Mouse (Mus musculus) midbrain, embryonic 14.5 days (tissue): Measurements from ENCODE around the gene Smad5. TPM values are rescaled to one million over a fixed set of nuclear protein-coding genes. Genes with fewer than 3 reads are reported as not detected.

Experiments
- ATAC-seq: fragments of 200-750 bp; cut with Nextera tagmentation; 2 replicates; pipeline ENCODE4 v1.8.0; 2017; ENCODE audit warnings: moderate number of reproducible peaks, moderate library complexity; ENCODE audit not compliant: low FRiP score, low TSS enrichment
- DNase-seq: peaks from one replicate; pipeline ENCODE4 v3.0.0-alpha.2; 2015
- H3K27ac ChIP-seq: fragments of 300-500 bp; sonication (generic); replicated peaks from 2 replicates; pipeline ENCODE4 v1.5.1; 2014; ENCODE audit warnings: mild to moderate bottlenecking, low read depth, low read length, moderate library complexity
- H3K27me3 ChIP-seq: fragments of 300-500 bp; sonication (generic); 2 replicates; pipeline ENCODE4 v1.6.1; 2014; ENCODE audit warnings: low read length, control low read depth, mixed read lengths; ENCODE audit not compliant: control insufficient read depth, insufficient read depth
- H3K36me3 ChIP-seq: fragments of 300-500 bp; sonication (generic); 2 replicates; pipeline ENCODE4 v1.6.1; 2014; ENCODE audit warnings: low read length, control low read depth; ENCODE audit not compliant: control insufficient read depth, insufficient read depth
- H3K4me1 ChIP-seq: fragments of 300-500 bp; sonication (generic); 2 replicates; pipeline ENCODE4 v1.6.1; 2014; ENCODE audit warnings: mild to moderate bottlenecking, antibody characterized with exemption, low read length, control low read depth; ENCODE audit not compliant: control insufficient read depth, insufficient read depth
- H3K4me2 ChIP-seq: fragments of 300-500 bp; sonication (generic); 2 replicates; pipeline ENCODE4 v1.6.1; 2014; ENCODE audit warnings: mild to moderate bottlenecking, low read length, moderate library complexity
- H3K4me3 ChIP-seq: fragments of 300-500 bp; sonication (generic); replicated peaks from 2 replicates; pipeline ENCODE4 v1.5.1; 2014; ENCODE audit warnings: low read depth, low read length
- H3K9ac ChIP-seq: fragments of 300-500 bp; sonication (generic); replicated peaks from 2 replicates; pipeline ENCODE4 v1.6.1; 2014; ENCODE audit warnings: mild to moderate bottlenecking, low read length, moderate library complexity
- H3K9me3 ChIP-seq: fragments of 300-500 bp; sonication (generic); 2 replicates; pipeline ENCODE4 v1.6.1; 2016; ENCODE audit warnings: low read length, control low read depth, mixed read lengths; ENCODE audit not compliant: control insufficient read depth
- WGBS: fragments of 180-500 bp; shearing (Covaris S2); extraction: QIAGEN DNeasy Blood & Tissue Kit; methylation state at CpG from one replicate; pipeline ENCODE4 v1.1.7; 2014; 5-methylcytosine and 5-hydroxymethylcytosine counted together
- polyA plus RNA-seq: library from polyadenylated mRNA; unstranded; fragments of >200 nt; fragmentation: Nextera tagmentation; extraction: Ambion mirVana; gene quantifications from 2 replicates; pipeline ENCODE4 v1.2.1, GENCODE M21; 2014

Gene Smad5
- polyA plus RNA-seq, 1 experiment from 2014 or later = 35.7 TPM

DNA sequence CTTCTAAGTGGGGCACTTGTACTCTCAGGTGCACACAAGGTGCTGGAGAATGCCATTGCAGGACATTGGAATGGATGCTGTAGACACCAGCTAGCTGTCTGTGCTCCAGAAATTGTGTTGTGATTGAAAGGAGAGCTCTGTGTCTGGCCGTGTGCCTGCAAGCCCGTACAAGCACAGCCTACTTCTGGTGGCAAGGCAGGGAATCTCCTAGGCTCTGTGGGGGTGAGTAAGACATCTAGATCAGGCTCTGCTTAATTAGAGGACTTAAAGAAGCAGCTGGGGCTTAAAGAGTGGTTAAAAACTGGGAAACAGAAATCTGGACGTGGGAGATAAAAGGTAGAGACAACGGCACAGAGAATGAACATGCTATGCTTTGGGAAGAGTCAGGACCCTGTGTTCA is 4.8 kb downstream of the Smad5 start:
- Histone ChIP-seq H3K27me3 (no peaks in the 10 kb centered on the region), H3K9ac (no peak overlapping the region), H3K36me3 (no peaks in the 10 kb centered on the region), H3K4me2 (no peak overlapping the region), H3K4me3 (no peak overlapping the region), H3K9me3 (no peaks in the 10 kb centered on the region), H3K27ac (no peak overlapping the region), H3K4me1 (peaks cover 41% of the 10 kb centered on the region)
- DNase-seq = no peak
- ATAC-seq = no peak
- 76% methylated on average over 4 of the region's 4 CpGs for WGBS

DNA sequence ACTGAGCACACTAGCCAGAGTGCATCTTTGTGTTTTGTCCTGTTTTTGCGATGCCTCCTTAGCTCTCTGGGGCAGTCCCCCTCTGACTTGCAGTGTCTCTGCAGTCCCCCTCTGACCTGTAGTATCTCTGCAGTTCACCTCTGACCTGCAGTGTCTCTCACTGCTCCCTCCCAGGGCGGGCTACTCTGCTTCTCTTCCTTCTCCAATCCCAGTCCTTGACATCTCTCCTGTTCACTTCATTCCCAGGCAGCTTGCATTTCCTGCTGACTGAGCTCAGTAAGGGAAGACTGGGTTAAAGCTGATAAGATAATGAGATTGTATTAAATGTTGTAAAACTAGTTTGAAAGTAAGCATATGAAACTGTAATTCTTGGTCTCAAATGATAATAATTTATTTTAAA is 7.8 kb downstream of the Smad5 start:
- DNase-seq (no peak), ATAC-seq (no peak)
- H3K4me2 ChIP-seq = no peak overlapping the region
- no peaks in the 10 kb centered on the region for H3K27me3 ChIP-seq
- H3K4me3 ChIP-seq = no peak overlapping the region
- WGBS = 74% methylated on average over 2 of the region's 2 CpGs
- H3K9me3 ChIP-seq = no peaks in the 10 kb centered on the region
- peaks cover 25% of the 10 kb centered on the region for H3K4me1 ChIP-seq
- H3K27ac ChIP-seq = no peak overlapping the region
- no peak overlapping the region for H3K9ac ChIP-seq
- no peaks in the 10 kb centered on the region for H3K36me3 ChIP-seq

DNA sequence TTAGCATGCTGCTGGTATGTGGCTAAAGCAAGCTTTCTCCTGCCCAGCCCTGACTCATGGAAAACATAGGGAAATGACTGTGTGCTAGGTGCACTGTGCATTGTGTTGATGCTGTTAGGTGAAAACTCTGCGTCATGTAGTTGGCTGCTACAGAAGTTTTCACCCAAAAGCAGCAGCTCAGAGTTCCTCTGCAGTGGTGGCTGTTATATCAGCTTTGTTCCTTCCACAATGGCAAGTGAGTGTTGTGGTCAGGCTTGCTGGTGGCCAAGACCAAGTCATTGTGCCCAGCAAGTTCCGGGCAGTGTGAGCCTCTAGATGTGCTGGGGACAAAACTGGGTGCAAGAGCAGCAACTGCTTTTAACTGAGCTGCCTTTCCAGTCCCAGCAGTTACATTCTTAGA is 9.4 kb downstream of the Smad5 start:
- no peaks in the 10 kb centered on the region for H3K27me3 ChIP-seq
- H3K4me1 ChIP-seq = peaks cover 11% of the 10 kb centered on the region; the same call in 1 of the 2 replicates
- 100% methylated on average over 2 of the region's 2 CpGs for WGBS
- H3K36me3 ChIP-seq = no peaks in the 10 kb centered on the region
- no peak overlapping the region for H3K9ac ChIP-seq
- no peak overlapping the region for H3K4me2 ChIP-seq
- no peak overlapping the region for H3K4me3 ChIP-seq
- H3K9me3 ChIP-seq = no peaks in the 10 kb centered on the region
- no peak overlapping the region for H3K27ac ChIP-seq
- DNase-seq = no peak
- ATAC-seq = no peak

DNA sequence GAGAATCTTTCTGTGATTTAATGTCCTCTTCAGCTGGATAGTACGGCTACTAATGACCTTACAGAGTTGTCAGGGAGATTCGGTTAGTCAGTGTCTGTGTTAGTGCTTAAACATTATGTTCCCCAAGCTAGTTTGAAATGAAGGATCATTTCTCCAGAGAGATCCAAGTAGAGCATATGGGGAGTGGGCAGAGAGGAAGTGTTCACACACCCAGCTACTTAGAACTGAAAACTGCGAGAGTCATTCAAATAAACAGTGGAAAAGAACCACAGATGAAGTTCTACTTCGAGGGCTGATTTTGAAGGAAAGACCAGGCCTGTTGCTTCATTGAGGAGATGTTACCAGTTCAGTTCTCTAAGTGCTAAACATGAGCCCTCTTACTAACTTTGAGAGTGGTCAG is 23.7 kb downstream of the Smad5 start:
- H3K4me2 ChIP-seq = no peak overlapping the region
- H3K27ac ChIP-seq = no peak overlapping the region
- H3K27me3 ChIP-seq = no peaks in the 10 kb centered on the region
- H3K9ac ChIP-seq = no peak overlapping the region
- no peaks in the 10 kb centered on the region for H3K4me1 ChIP-seq
- peaks cover 68% of the 10 kb centered on the region for H3K36me3 ChIP-seq
- H3K9me3 ChIP-seq = no peaks in the 10 kb centered on the region
- no peak overlapping the region for H3K4me3 ChIP-seq
- ATAC-seq = no peak
- WGBS = 95% methylated on average over 4 of the region's 4 CpGs
- no peak for DNase-seq

DNA sequence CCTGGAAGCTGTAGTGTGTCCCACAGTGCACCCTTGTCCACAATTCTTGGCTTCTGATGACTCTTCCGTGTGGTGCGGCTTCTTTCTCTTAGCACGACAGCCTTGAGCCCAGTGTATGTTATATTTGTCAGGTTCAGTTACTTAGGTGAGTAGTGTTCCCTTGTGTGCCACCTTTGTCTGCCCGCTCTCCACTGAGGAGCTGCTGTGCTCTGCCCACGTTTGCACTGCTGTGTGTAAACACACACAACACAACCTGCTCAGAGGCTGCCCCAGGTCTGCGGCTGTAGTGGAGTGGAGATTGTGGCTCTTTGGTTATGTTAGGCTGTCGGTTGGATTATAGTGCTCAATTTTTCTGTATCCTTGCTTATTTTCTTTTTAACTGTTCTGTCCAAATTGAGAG is 26.2 kb downstream of the Smad5 start:
- Histone ChIP-seq H3K27me3 (no peaks in the 10 kb centered on the region), H3K4me1 (no peaks in the 10 kb centered on the region), H3K9me3 (no peaks in the 10 kb centered on the region), H3K9ac (no peak overlapping the region), H3K4me3 (no peak overlapping the region), H3K27ac (no peak overlapping the region), H3K36me3 (peaks cover 84% of the 10 kb centered on the region), H3K4me2 (no peak overlapping the region)
- 97% methylated on average over 7 of the region's 7 CpGs for WGBS
- DNase-seq = no peak
- ATAC-seq = no peak

DNA sequence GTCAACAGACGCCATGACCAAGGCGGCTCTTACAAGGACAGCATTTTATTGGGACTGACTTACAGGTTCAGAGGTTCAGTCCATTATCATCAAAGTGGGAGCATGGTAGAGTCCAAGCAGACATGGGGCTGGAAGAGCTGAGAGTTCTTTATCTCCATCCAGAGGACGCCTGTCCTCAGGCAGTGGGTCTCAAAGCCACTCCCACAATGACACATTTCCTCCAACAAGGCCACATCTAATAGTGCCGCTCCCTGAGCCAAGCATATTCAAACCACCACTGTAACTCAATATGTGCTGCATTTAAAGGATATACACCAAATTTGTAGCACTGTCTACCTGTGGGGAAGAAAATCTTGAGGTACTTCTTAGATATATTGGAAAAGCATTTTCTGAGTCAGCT is 31.8 kb downstream of the Smad5 start:
- H3K4me3 ChIP-seq = no peak overlapping the region
- no peaks in the 10 kb centered on the region for H3K9me3 ChIP-seq
- H3K9ac ChIP-seq = no peak overlapping the region
- H3K27me3 ChIP-seq = no peaks in the 10 kb centered on the region
- no peak for ATAC-seq
- H3K36me3 ChIP-seq = peaks cover 86% of the 10 kb centered on the region
- DNase-seq = no peak
- 89% methylated on average over 4 of the region's 4 CpGs for WGBS
- no peaks in the 10 kb centered on the region for H3K4me1 ChIP-seq
- H3K27ac ChIP-seq = no peak overlapping the region
- no peak overlapping the region for H3K4me2 ChIP-seq

DNA sequence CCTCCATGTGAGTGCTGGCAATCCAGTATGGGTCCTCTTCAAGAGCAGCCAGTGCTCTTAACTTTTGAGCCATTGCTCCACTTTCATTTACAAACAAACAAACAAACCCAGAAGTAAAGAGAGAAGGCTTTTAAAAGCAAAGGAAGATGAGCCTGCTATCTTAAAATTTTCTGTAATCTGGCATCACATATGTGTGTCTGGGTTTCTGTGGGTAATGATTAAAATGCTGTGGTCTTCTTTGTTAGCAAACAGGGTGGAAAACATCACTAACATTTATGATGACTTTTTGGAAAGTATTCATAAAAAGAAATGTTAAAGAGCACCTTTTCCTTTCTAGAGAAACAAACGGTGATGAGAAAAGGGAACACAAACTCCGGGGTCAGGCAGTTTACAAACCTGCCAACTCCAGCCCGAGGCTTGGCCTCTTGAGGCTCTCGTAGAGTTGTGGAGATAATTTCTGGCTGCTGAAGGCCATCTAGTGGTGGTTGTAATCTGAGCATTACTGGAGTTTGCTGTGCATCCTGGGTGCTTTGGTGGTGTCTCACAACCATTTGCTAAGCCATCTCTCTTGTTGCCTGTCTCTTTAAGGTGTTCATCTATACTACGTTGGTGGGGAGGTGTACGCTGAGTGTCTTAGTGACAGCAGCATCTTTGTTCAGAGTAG is 32.5 kb downstream of the Smad5 start:
- H3K27me3 ChIP-seq = no peaks in the 10 kb centered on the region
- no peaks in the 10 kb centered on the region for H3K9me3 ChIP-seq
- no peak overlapping the region for H3K9ac ChIP-seq
- H3K27ac ChIP-seq = no peak overlapping the region
- no peak overlapping the region for H3K4me3 ChIP-seq
- peaks cover 86% of the 10 kb centered on the region for H3K36me3 ChIP-seq
- H3K4me1 ChIP-seq = no peaks in the 10 kb centered on the region
- ATAC-seq = no peak
- 63% methylated on average over 6 of the region's 6 CpGs for WGBS
- H3K4me2 ChIP-seq = no peak overlapping the region
- DNase-seq = peak; percentile 63

DNA sequence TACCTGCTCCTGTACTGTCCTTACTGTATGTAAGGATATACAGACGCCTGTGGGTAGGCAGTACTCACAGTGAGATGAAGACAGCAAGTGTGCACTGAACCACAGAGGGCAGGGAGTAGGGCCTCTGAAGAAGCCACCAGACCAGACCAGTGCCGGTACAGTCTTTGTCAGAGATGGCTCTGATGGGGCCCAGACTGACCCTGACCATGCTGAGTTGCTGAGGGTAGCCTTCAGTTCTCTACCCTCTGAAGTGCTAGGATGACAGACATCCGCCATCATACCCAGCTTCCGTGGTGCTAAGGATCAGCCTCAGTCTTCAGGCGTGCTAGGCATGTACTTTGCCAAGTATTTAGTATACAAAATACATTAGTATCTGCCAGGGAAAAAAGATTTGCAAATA is 36.7 kb downstream of the Smad5 start:
- no peaks in the 10 kb centered on the region for H3K4me1 ChIP-seq
- H3K4me2 ChIP-seq = no peak overlapping the region
- H3K36me3 ChIP-seq = peaks cover 58% of the 10 kb centered on the region
- 93% methylated on average over 5 of the region's 5 CpGs for WGBS
- H3K4me3 ChIP-seq = no peak overlapping the region
- no peak for DNase-seq
- H3K27ac ChIP-seq = no peak overlapping the region
- no peaks in the 10 kb centered on the region for H3K27me3 ChIP-seq
- no peaks in the 10 kb centered on the region for H3K9me3 ChIP-seq
- no peak for ATAC-seq
- no peak overlapping the region for H3K9ac ChIP-seq

DNA sequence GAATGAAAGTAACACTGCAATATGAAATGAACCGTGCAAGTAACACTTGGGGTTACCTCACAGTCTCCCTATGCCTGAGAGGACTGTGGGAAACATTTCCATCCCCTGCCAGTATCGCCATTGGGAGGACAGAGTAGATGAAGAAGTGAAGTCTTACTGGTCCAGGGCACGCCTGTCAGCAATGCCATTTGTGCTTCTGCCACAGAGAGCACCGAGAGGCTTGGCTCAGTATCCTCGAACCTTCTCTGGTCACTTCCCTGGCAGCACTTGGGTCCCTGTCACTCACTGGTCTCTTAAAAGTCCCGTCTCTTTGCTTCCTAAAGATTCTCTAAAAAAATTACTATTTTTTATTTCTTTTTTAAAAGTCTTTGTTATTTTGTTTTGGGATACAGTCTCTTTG is 37.7 kb downstream of the Smad5 start:
- ATAC-seq (no peak), DNase-seq (no peak)
- Histone ChIP-seq H3K4me3 (no peak overlapping the region), H3K4me1 (no peaks in the 10 kb centered on the region), H3K36me3 (peaks cover 51% of the 10 kb centered on the region), H3K27me3 (no peaks in the 10 kb centered on the region), H3K4me2 (no peak overlapping the region), H3K9ac (no peak overlapping the region), H3K27ac (no peak overlapping the region), H3K9me3 (no peaks in the 10 kb centered on the region)
- 92% methylated on average over 6 of the region's 6 CpGs for WGBS
